Mouse (Mus musculus) forebrain, embryonic 16.5 days (tissue): ENCODE results near the gene 1700109H08Rik. TPM values are rescaled to one million over a fixed set of nuclear protein-coding genes. Genes with fewer than 3 reads are reported as not detected.
A peak's percentile ranks its signal among the peaks of the same experiment; 100 is the strongest.

ENCODE experiments used
- ATAC-seq: fragments of 200-750 bp; cut with Nextera tagmentation; 2 replicates; pipeline ENCODE4 v1.8.0; 2017; ENCODE audit warnings: mild to moderate bottlenecking, moderate library complexity
- H3K27ac ChIP-seq: fragments of 300-500 bp; sonication (generic); 2 replicates; pipeline ENCODE4 v1.5.1; 2014; ENCODE audit warnings: low read length, control low read depth
- H3K27me3 ChIP-seq: fragments of 300-500 bp; sonication (generic); replicated peaks from 2 replicates; pipeline ENCODE4 v1.6.1; 2014; ENCODE audit warnings: low read length; ENCODE audit not compliant: control insufficient read depth, insufficient read depth
- H3K36me3 ChIP-seq: fragments of 300-500 bp; sonication (generic); 2 replicates; pipeline ENCODE4 v1.6.1; 2014; ENCODE audit not compliant: control insufficient read depth, insufficient read depth
- H3K4me1 ChIP-seq: fragments of 300-500 bp; sonication (generic); replicated peaks from 2 replicates; pipeline ENCODE4 v1.6.1; 2014; ENCODE audit warnings: low read length; ENCODE audit not compliant: control insufficient read depth, insufficient read depth
- H3K4me2 ChIP-seq: fragments of 300-500 bp; sonication (generic); 2 replicates; pipeline ENCODE4 v1.6.1; 2014; ENCODE audit warnings: mild to moderate bottlenecking, low read length, control low read depth
- H3K4me3 ChIP-seq: fragments of 300-500 bp; sonication (generic); replicated peaks from 2 replicates; pipeline ENCODE4 v1.5.1; 2014; ENCODE audit warnings: mild to moderate bottlenecking, low read length, control low read depth
- H3K9ac ChIP-seq: fragments of 300-500 bp; sonication (generic); replicated peaks from 2 replicates; pipeline ENCODE4 v1.6.1; 2014; ENCODE audit warnings: low read depth, low read length, control low read depth
- H3K9me3 ChIP-seq: fragments of 300-500 bp; sonication (generic); 2 replicates; pipeline ENCODE4 v1.6.1; 2016; ENCODE audit warnings: low read length; ENCODE audit not compliant: control insufficient read depth
- WGBS: fragments of 180-500 bp; shearing (Covaris S2); extraction: QIAGEN DNeasy Blood & Tissue Kit; methylation state at CpG from one replicate; pipeline ENCODE4 v1.1.7; 2014; 5-methylcytosine and 5-hydroxymethylcytosine counted together
- polyA plus RNA-seq: library from polyadenylated mRNA; unstranded; fragments of >200 nt; fragmentation: Nextera tagmentation; extraction: Ambion mirVana; gene quantifications from 2 replicates; pipeline ENCODE4 v1.2.1, GENCODE M21; 2015

Gene 1700109H08Rik
- polyA plus RNA-seq, 1 experiment from 2014 or later: 3.5 TPM

GRCm38 (mm10) chr5:3543629-3544479, 27.5 kb upstream of the 1700109H08Rik start, which contains the start of gene Fam133b:
Fam133b (plus strand) TSS chr5:3543833.
- no peaks in the 10 kb centered on the region for H3K9me3 ChIP-seq
- ATAC-seq: peak; percentile 97

DNA sequence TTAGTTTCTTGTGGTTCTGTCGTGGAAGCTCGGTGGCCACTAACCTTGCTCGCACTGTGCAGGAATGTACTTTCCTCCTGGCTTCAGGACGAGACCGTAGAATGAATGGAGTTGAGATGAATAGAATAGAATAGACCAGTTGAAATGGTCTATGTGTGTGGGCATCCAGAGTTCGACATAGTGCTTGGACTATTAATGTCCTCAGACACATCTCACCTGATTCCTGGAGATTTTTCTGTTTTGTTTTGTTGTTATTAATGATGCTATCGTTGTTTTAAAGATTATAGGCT, 26.9 kb upstream of the 1700109H08Rik start:
- Histone ChIP-seq H3K27ac (no peak overlapping the region), H3K4me1 (peaks cover 13% of the 10 kb centered on the region)

More at GRCm38 (mm10) chr5:3543629-3544479, 27.5 kb upstream of the 1700109H08Rik start, which contains the start of gene Fam133b:
- Histone ChIP-seq H3K9ac (peak within 1 kb of the TSS; percentile 94), H3K27ac (peak within 1 kb of the TSS; percentile 91), H3K4me1 (peaks cover 13% of the 10 kb centered on the region), H3K4me3 (peak within 1 kb of the TSS; percentile 98), H3K36me3 (peaks cover 5% of the 10 kb centered on the region; the same call in 1 of the 2 replicates), H3K4me2 (peak within 1 kb of the TSS; percentile 85), H3K27me3 (no peaks in the 10 kb centered on the region)
- WGBS: under 1% methylated on average over 80 of the region's 80 CpGs

DNA sequence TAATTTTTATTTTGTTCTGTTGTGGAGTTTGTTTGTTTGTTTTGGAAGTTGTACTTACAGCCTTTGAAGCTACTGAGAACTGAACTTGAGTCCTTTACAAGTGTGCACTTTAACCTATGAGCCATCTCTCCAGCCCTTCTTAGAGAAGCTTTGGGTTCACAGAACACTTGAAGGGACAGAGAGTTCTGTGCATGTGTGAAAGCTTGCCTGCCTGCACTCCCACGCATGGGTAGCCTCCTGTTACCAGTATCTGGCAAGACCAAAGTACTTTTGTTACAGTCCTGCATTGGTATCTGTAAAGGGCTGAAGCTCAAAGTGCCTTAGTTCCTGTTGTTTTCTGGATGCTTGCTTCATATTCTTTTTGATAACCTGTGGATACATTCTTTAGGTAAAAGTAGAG, 25.1 kb upstream of the 1700109H08Rik start:
- Histone ChIP-seq H3K4me1 (peaks cover 13% of the 10 kb centered on the region), H3K4me2 (no peak overlapping the region), H3K4me3 (no peak overlapping the region), H3K27me3 (no peaks in the 10 kb centered on the region), H3K36me3 (peaks cover 5% of the 10 kb centered on the region; the same call in 1 of the 2 replicates), H3K9ac (no peak overlapping the region), H3K9me3 (no peaks in the 10 kb centered on the region), H3K27ac (no peak overlapping the region)
- WGBS: 84% methylated on average over 1 of the region's 1 CpGs
- no peak for ATAC-seq

More for the DNA sequence above, 26.9 kb upstream of the 1700109H08Rik start:
- Histone ChIP-seq H3K9ac (peak overlapping the region; percentile 94), H3K27me3 (no peaks in the 10 kb centered on the region), H3K4me2 (peak overlapping the region; percentile 85), H3K36me3 (peaks cover 5% of the 10 kb centered on the region; the same call in 1 of the 2 replicates), H3K4me3 (peak overlapping the region; percentile 98), H3K9me3 (no peaks in the 10 kb centered on the region)
- peak; percentile 14 for ATAC-seq
- WGBS: 7% methylated on average over 7 of the region's 7 CpGs

DNA sequence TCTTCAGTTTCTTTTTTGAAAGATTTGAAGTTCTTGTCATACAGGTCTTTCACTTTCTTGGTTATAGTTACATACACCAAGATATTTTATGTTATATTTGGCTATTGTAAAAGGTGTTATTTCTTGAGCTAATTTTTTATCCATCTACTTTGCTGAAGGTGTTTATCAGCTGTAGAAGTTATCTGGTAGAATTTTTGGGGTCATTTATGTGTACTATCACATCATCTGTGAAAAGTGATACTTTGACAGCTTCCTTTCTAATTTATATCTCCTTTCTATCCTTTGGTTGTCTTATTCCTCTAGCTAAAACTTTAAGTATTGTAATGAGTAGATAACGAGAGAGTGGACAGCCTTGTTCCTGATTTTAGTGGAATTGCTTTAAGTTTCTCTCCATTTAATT, 19.9 kb upstream of the 1700109H08Rik start:
- Histone ChIP-seq H3K4me2 (no peak overlapping the region), H3K4me3 (no peak overlapping the region), H3K4me1 (no peaks in the 10 kb centered on the region), H3K27me3 (no peaks in the 10 kb centered on the region), H3K36me3 (peaks cover 9% of the 10 kb centered on the region; the same call in 1 of the 2 replicates), H3K9ac (no peak overlapping the region), H3K27ac (no peak overlapping the region), H3K9me3 (no peaks in the 10 kb centered on the region)
- ATAC-seq: no peak
- 97% methylated on average over 1 of the region's 1 CpGs for WGBS

DNA sequence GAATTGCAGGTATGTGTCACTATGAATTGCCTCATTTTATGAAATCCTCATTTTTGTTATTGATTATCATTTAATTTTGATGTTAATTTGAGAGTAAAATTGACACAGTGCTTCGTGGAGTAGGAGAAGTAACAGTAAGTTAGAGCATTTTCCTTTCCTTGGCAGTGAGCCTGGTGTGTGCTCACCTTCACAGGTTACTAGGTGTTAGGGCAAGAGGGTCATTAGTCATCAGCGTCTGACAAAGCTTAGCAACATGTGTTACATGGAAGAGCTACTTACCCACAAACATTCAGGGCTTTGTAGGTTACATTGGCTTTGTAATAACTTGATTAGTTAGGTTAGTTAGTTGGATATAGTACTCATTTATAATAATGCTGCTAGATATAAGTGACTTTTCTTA, 17.2 kb upstream of the 1700109H08Rik start:
- H3K9ac ChIP-seq: no peak overlapping the region
- no peaks in the 10 kb centered on the region for H3K4me1 ChIP-seq
- H3K9me3 ChIP-seq: no peaks in the 10 kb centered on the region
- WGBS: 92% methylated on average over 2 of the region's 2 CpGs
- H3K4me3 ChIP-seq: no peak overlapping the region
- no peak overlapping the region for H3K4me2 ChIP-seq
- no peak overlapping the region for H3K27ac ChIP-seq
- peaks cover 10% of the 10 kb centered on the region; the same call in 1 of the 2 replicates for H3K36me3 ChIP-seq
- ATAC-seq: no peak
- no peaks in the 10 kb centered on the region for H3K27me3 ChIP-seq

GRCm38 (mm10) chr5:3574825-3575224, 3.5 kb downstream of the 1700109H08Rik start:
- H3K36me3 ChIP-seq: peaks cover 79% of the 10 kb centered on the region
- no peak overlapping the region for H3K9ac ChIP-seq
- no peak overlapping the region for H3K4me2 ChIP-seq
- no peak for ATAC-seq
- no peaks in the 10 kb centered on the region; the same call in 1 of the 2 replicates for H3K9me3 ChIP-seq
- no peaks in the 10 kb centered on the region for H3K27me3 ChIP-seq
- no peak overlapping the region for H3K27ac ChIP-seq
- H3K4me1 ChIP-seq: no peaks in the 10 kb centered on the region
- H3K4me3 ChIP-seq: no peak overlapping the region
- WGBS: 90% methylated on average over 2 of the region's 2 CpGs

- 94% methylated on average over 2 of the region's 2 CpGs for WGBS
- no peak for ATAC-seq
- no peak overlapping the region for H3K27ac ChIP-seq
- H3K27me3 ChIP-seq: no peaks in the 10 kb centered on the region
- H3K4me1 ChIP-seq: no peaks in the 10 kb centered on the region
- no peak overlapping the region for H3K4me3 ChIP-seq
- no peaks in the 10 kb centered on the region; the same call in 1 of the 2 replicates for H3K9me3 ChIP-seq
- H3K9ac ChIP-seq: no peak overlapping the region
- H3K36me3 ChIP-seq: peaks cover 67% of the 10 kb centered on the region
- H3K4me2 ChIP-seq: no peak overlapping the region
These were observed 6.6 kb downstream of the 1700109H08Rik start for GRCm38 (mm10) chr5:3577939-3578338.

GRCm38 (mm10) chr5:3579066-3579465, 7.7 kb downstream of the 1700109H08Rik start:
- peaks cover 68% of the 10 kb centered on the region for H3K36me3 ChIP-seq
- no peak for ATAC-seq

DNA sequence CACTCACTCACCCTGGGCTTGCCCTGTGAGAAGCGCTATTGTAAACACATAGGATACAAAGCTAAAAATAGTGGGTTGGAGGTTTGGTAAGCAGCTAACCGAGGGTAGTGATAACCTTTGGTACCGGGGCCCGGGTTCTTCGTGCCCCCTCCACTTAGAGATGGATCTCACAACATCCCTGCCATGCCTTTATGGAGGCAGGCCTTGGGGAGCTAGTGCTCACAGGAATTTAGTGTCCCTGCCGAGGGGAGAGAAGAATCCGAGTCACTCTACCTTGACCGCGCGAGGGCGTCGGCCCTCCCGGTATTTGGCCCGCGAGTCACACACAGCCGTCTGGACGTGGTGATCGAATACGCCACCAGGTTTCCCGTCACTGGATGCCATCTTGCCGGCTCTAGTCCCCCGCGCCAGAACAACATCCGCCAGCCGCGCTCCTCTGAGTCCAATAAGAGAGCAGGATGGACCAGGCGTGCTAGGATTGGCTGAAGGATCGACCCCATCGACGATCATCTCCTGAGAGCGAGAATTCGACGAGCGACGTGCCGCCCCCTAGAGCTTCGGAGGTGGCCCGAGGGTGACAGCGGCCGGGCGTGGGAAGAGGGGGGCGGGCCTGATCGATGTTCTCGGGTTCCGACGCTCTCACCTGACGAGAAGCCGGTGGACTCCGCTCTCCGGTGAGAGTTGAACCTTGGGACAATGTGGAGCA, 24.5 kb downstream of the 1700109H08Rik start, which contains the start of gene Pex1:
Gene Pex1 (plus strand): TSS at position 374 of the 706 bp plus-strand sequence.
- WGBS: under 1% methylated on average over 50 of the region's 50 CpGs
- Histone ChIP-seq H3K27me3 (no peaks in the 10 kb centered on the region), H3K36me3 (peaks cover 5% of the 10 kb centered on the region), H3K4me1 (peaks cover 17% of the 10 kb centered on the region), H3K4me3 (peak within 1 kb of the TSS; percentile 61), H3K9ac (peak within 1 kb of the TSS; percentile 67), H3K27ac (peak within 1 kb of the TSS; percentile 44), H3K4me2 (peak within 1 kb of the TSS; percentile 81), H3K9me3 (no peaks in the 10 kb centered on the region)
- ATAC-seq: peak; percentile 99

More at GRCm38 (mm10) chr5:3579066-3579465, 7.7 kb downstream of the 1700109H08Rik start:
- H3K4me3 ChIP-seq: no peak overlapping the region
- WGBS: 95% methylated on average over 7 of the region's 7 CpGs
- H3K4me1 ChIP-seq: no peaks in the 10 kb centered on the region
- H3K27me3 ChIP-seq: no peaks in the 10 kb centered on the region
- no peak overlapping the region for H3K27ac ChIP-seq
- no peak overlapping the region for H3K4me2 ChIP-seq
- H3K9me3 ChIP-seq: no peaks in the 10 kb centered on the region; the same call in 1 of the 2 replicates
- H3K9ac ChIP-seq: no peak overlapping the region
